Mouse (Mus musculus): ENCODE results near the gene Dbp. TPM values are rescaled to one million over a fixed set of nuclear protein-coding genes. Genes with fewer than 3 reads are reported as not detected.

Dbp gene
- polyA plus RNA-seq, 1 experiment from 2014 or later: 4.4 TPM

- no peaks in the 10 kb centered on the region for H3K27me3 ChIP-seq (replicated peaks)
- H3K36me3 ChIP-seq: peaks cover 49% of the 10 kb centered on the region
- no peaks in the 10 kb centered on the region for H3K9me3 ChIP-seq
- peak overlapping the region; percentile 33 for H3K4me2 ChIP-seq
- no peak overlapping the region for H3K9ac ChIP-seq
- H3K4me3 ChIP-seq (replicated peaks): peak overlapping the region; percentile 11; the same call in 1 of the 2 replicates
- H3K4me1 ChIP-seq: peaks cover 30% of the 10 kb centered on the region
- 59% methylated on average over 13 of the region's 13 CpGs for WGBS
- no peak for ATAC-seq (ENCODE audit: insufficient read depth, low FRiP score, low read depth)
- peak overlapping the region; percentile 68 for H3K27ac ChIP-seq
These were observed 16.9 kb downstream of the Dbp start for GRCm38 (mm10) chr7:45721642-45722347.

GRCm38 (mm10) chr7:45722348-45722713 is 17.4 kb downstream of the Dbp start:
- 71% methylated on average over 13 of the region's 13 CpGs for WGBS
- no peak for ATAC-seq (ENCODE audit: insufficient read depth, low FRiP score, low read depth)
- peaks cover 49% of the 10 kb centered on the region for H3K36me3 ChIP-seq

GRCm38 (mm10) chr7:45723301-45723700 is 18.4 kb downstream of the Dbp start:
- H3K4me1 ChIP-seq: peaks cover 29% of the 10 kb centered on the region
- H3K36me3 ChIP-seq: peaks cover 49% of the 10 kb centered on the region
- no peaks in the 10 kb centered on the region for H3K27me3 ChIP-seq (replicated peaks)
- no peak for ATAC-seq (ENCODE audit: insufficient read depth, low FRiP score, low read depth)
- no peak overlapping the region for H3K27ac ChIP-seq
- H3K4me3 ChIP-seq (replicated peaks): no peak overlapping the region
- no peaks in the 10 kb centered on the region for H3K9me3 ChIP-seq
- no peak overlapping the region for H3K4me2 ChIP-seq
- WGBS: 86% methylated on average over 4 of the region's 4 CpGs
- no peak overlapping the region for H3K9ac ChIP-seq

More at GRCm38 (mm10) chr7:45722348-45722713, 17.4 kb downstream of the Dbp start:
- H3K27me3 ChIP-seq (replicated peaks): no peaks in the 10 kb centered on the region
- peak overlapping the region; percentile 68; the same call in 1 of the 2 replicates for H3K27ac ChIP-seq
- H3K9me3 ChIP-seq: no peaks in the 10 kb centered on the region
- H3K4me2 ChIP-seq: peak overlapping the region; percentile 33
- H3K9ac ChIP-seq: no peak overlapping the region
- peak overlapping the region; percentile 11; the same call in 1 of the 2 replicates for H3K4me3 ChIP-seq (replicated peaks)
- peaks cover 29% of the 10 kb centered on the region for H3K4me1 ChIP-seq

GRCm38 (mm10) chr7:45723781-45724180 is 18.9 kb downstream of the Dbp start:
- Histone ChIP-seq H3K36me3 (peaks cover 49% of the 10 kb centered on the region), H3K4me2 (no peak overlapping the region), H3K9ac (no peak overlapping the region), H3K27me3 (replicated peaks) (no peaks in the 10 kb centered on the region), H3K9me3 (no peaks in the 10 kb centered on the region), H3K4me1 (peaks cover 28% of the 10 kb centered on the region), H3K4me3 (replicated peaks) (no peak overlapping the region), H3K27ac (no peak overlapping the region)
- ATAC-seq (ENCODE audit: insufficient read depth, low FRiP score, low read depth): no peak
- WGBS: 90% methylated on average over 14 of the region's 14 CpGs

- Histone ChIP-seq H3K4me3 (replicated peaks) (no peak overlapping the region), H3K4me1 (peaks cover 20% of the 10 kb centered on the region; the same call in 1 of the 2 replicates), H3K36me3 (peaks cover 45% of the 10 kb centered on the region), H3K9me3 (no peaks in the 10 kb centered on the region), H3K27ac (no peak overlapping the region), H3K9ac (no peak overlapping the region), H3K27me3 (replicated peaks) (no peaks in the 10 kb centered on the region), H3K4me2 (no peak overlapping the region)
- ATAC-seq (ENCODE audit: insufficient read depth, low FRiP score, low read depth): no peak
- WGBS: 90% methylated on average over 9 of the region's 9 CpGs
These were observed 20.3 kb downstream of the Dbp start for GRCm38 (mm10) chr7:45725151-45725550.

- Histone ChIP-seq H3K9ac (no peak within 1 kb of the TSS), H3K9me3 (no peaks in the 10 kb centered on the region), H3K4me2 (no peak within 1 kb of the TSS), H3K36me3 (peaks cover 44% of the 10 kb centered on the region), H3K27me3 (replicated peaks) (no peaks in the 10 kb centered on the region), H3K27ac (0 out of 2 replicates have a peak within 1 kb of the TSS, but pooled peaks have one; percentile 65), H3K4me1 (peaks cover 25% of the 10 kb centered on the region; the same call in 1 of the 2 replicates), H3K4me3 (replicated peaks) (no peak within 1 kb of the TSS)
- 88% methylated on average over 11 of the region's 11 CpGs for WGBS
- ATAC-seq (ENCODE audit: insufficient read depth, low FRiP score, low read depth): no peak
These were observed 20.8 kb downstream of the Dbp start, which contains the start of gene Spaca4 for GRCm38 (mm10) chr7:45725713-45726112. Gene Spaca4, minus strand, starts transcription at chr7:45725813.

GRCm38 (mm10) chr7:45726419-45726818 is 21.5 kb downstream of the Dbp start:
- Histone ChIP-seq H3K27ac (0 out of 2 replicates have a peak overlapping the region, but pooled peaks have one; percentile 65), H3K4me2 (no peak overlapping the region), H3K27me3 (replicated peaks) (no peaks in the 10 kb centered on the region), H3K36me3 (peaks cover 37% of the 10 kb centered on the region), H3K9ac (no peak overlapping the region), H3K4me3 (replicated peaks) (no peak overlapping the region), H3K9me3 (no peaks in the 10 kb centered on the region), H3K4me1 (peaks cover 25% of the 10 kb centered on the region)
- 89% methylated on average over 10 of the region's 10 CpGs for WGBS
- no peak for ATAC-seq (ENCODE audit: insufficient read depth, low FRiP score, low read depth)

- H3K9me3 ChIP-seq: no peaks in the 10 kb centered on the region
- 67% methylated on average over 3 of the region's 3 CpGs for WGBS
- no peak overlapping the region for H3K9ac ChIP-seq
- peak; percentile 33 for ATAC-seq (ENCODE audit: insufficient read depth, low FRiP score, low read depth)
- H3K36me3 ChIP-seq: peaks cover 30% of the 10 kb centered on the region
- peak overlapping the region; percentile 30; the same call in 1 of the 2 replicates for H3K4me2 ChIP-seq
- H3K4me1 ChIP-seq: peaks cover 24% of the 10 kb centered on the region
- no peak overlapping the region for H3K4me3 ChIP-seq (replicated peaks)
- no peaks in the 10 kb centered on the region for H3K27me3 ChIP-seq (replicated peaks)
- peak overlapping the region; percentile 65; the same call in 1 of the 2 replicates for H3K27ac ChIP-seq
These were observed 22.7 kb downstream of the Dbp start for GRCm38 (mm10) chr7:45727625-45728024.

- Histone ChIP-seq H3K27ac (peak overlapping the region; percentile 54; the same call in 1 of the 2 replicates), H3K4me1 (peaks cover 24% of the 10 kb centered on the region), H3K4me3 (replicated peaks) (no peak overlapping the region), H3K9ac (no peak overlapping the region), H3K9me3 (no peaks in the 10 kb centered on the region), H3K4me2 (no peak overlapping the region), H3K27me3 (replicated peaks) (no peaks in the 10 kb centered on the region), H3K36me3 (no peaks in the 10 kb centered on the region; the same call in 1 of the 2 replicates)
- 17% methylated on average over 16 of the region's 16 CpGs for WGBS
- ATAC-seq (ENCODE audit: insufficient read depth, low FRiP score, low read depth): no peak
These were observed 26.0 kb downstream of the Dbp start for GRCm38 (mm10) chr7:45730727-45731431.

GRCm38 (mm10) chr7:45733477-45733876 is 28.6 kb downstream of the Dbp start:
- Histone ChIP-seq H3K4me2 (no peak overlapping the region), H3K4me3 (replicated peaks) (no peak overlapping the region), H3K9ac (no peak overlapping the region), H3K27me3 (replicated peaks) (no peaks in the 10 kb centered on the region), H3K9me3 (no peaks in the 10 kb centered on the region), H3K36me3 (no peaks in the 10 kb centered on the region), H3K27ac (no peak overlapping the region), H3K4me1 (peaks cover 19% of the 10 kb centered on the region)
- ATAC-seq (ENCODE audit: insufficient read depth, low FRiP score, low read depth): no peak
- 81% methylated on average over 5 of the region's 5 CpGs for WGBS

GRCm38 (mm10) chr7:45739162-45739763 is 34.4 kb downstream of the Dbp start:
- Histone ChIP-seq H3K36me3 (no peaks in the 10 kb centered on the region), H3K9ac (no peak overlapping the region), H3K4me3 (replicated peaks) (no peak overlapping the region), H3K27ac (no peak overlapping the region), H3K4me1 (peaks cover 6% of the 10 kb centered on the region; the same call in 1 of the 2 replicates), H3K27me3 (replicated peaks) (no peaks in the 10 kb centered on the region), H3K4me2 (no peak overlapping the region), H3K9me3 (no peaks in the 10 kb centered on the region)
- peak; percentile 86 for ATAC-seq (ENCODE audit: insufficient read depth, low FRiP score, low read depth)
- 7% methylated on average over 9 of the region's 9 CpGs for WGBS

Measured in stomach, embryonic 15.5 days (tissue).